Mouse (Mus musculus) ES-Bruce4 (cell line): ENCODE data around the gene Gucy2g.

ENCODE experiments used
- CTCF ChIP-seq: IDR thresholded peaks from one replicate; pipeline ENCODE4 v1.8.1; 2011; ENCODE audit warnings: low read depth, low read length
- EP300 ChIP-seq: IDR thresholded peaks from 2 replicates; pipeline ENCODE4 v1.6.1; 2011; ENCODE audit warnings: low read depth, low read length; ENCODE audit not compliant: insufficient read depth
- POLR2A ChIP-seq: IDR thresholded peaks from one replicate; pipeline ENCODE4 v1.8.1; 2011; ENCODE audit warnings: low read length; ENCODE audit not compliant: insufficient read depth

DNA sequence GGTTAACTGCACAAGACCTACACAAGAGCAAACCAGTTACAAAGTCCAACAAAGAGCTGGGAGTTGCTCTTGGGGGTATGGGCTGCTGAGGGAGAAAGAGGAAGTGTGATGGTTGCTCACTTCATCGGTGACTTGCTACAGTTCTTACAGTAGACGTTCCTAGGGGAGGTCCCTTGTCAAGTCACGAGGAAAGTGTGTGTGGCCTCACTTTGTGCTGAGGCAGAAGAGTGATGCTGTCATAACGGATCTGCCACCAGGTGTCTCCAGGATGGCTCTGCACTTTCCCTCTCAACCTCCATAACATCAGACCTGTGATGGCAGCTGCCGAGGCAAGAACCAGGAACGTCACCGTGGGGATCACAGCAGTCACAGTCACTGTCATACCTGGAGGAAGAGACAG, 13.9 kb downstream of the Gucy2g start:
- no peak for TF ChIP-seq CTCF
- TF ChIP-seq POLR2A: no peak
- no peak for TF ChIP-seq EP300
